In the genomic region with DNA sequence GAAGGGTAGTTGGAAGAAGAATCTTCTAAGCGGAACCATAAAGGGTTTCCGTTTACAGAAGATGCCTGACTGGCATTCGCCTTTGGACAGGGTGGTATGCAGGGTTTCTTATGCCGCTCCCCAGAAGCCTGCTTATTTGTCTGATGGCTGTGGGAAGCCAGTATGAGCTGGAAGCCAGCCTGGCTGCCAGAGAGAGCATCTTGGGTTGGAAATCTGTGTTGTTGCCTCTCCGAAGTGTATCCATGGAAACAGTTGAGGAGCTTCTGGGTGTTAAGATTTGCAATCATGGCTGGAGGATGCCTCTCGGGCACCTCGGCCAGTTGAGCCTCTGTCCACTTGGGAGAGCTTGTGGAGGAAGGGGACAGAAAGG, we compare ENCODE assay signal across 11 mouse cellular contexts.
A peak's percentile ranks its signal among the peaks of the same experiment; 100 is the strongest.
DNase-seq lines count a peak whose midpoint lies in the region; ATAC-seq and TF ChIP-seq lines count a peak whose summit lies in the region.
"Had no signal": no experiment of that assay in that cellular context is flagged by ENCODE, and none has a peak within 500 bp of the region (broad histone marks: within the 10 kb centered on the region; RNA-seq: fewer than 3 reads in every experiment).

No protein-coding gene starts in this region.

- H3K9me3 ChIP-seq in midbrain, embryonic 13.5 days, result no peaks in the 10 kb centered on the region
- H3K9me3 ChIP-seq in midbrain, embryonic 11.5 days (ENCODE audit: control insufficient read depth, low read length), result no peaks in the 10 kb centered on the region
- no peaks in the 10 kb centered on the region for H3K9me3 ChIP-seq in hindbrain, embryonic 16.5 days (ENCODE audit: control insufficient read depth, low read length)
- H3K9me3 ChIP-seq: embryonic facial prominence, embryonic 12.5 days; liver, embryonic 13.5 days; midbrain, embryonic 12.5 days had no signal

- 65% methylated on average over 7 of the region's 7 CpGs for WGBS in midbrain, embryonic 13.5 days
- WGBS in midbrain, embryonic 11.5 days, result 86% methylated on average over 7 of the region's 7 CpGs
- WGBS in hindbrain, embryonic 16.5 days, result 46% methylated on average over 7 of the region's 7 CpGs
- 96% methylated on average over 7 of the region's 7 CpGs for WGBS in thymus, adult 2 months

- no peak overlapping the region for H3K9ac ChIP-seq in midbrain, embryonic 13.5 days (replicated peaks)
- H3K9ac ChIP-seq in midbrain, embryonic 11.5 days (ENCODE audit: low read length), result no peak overlapping the region
- no peak overlapping the region for H3K9ac ChIP-seq in hindbrain, embryonic 16.5 days (ENCODE audit: low read depth, low read length)
- H3K9ac ChIP-seq: embryonic facial prominence, embryonic 12.5 days; liver, embryonic 13.5 days; midbrain, embryonic 12.5 days had no signal

- ATAC-seq in midbrain, embryonic 13.5 days, result no peak
- no peak for ATAC-seq in midbrain, embryonic 11.5 days (ENCODE audit: low FRiP score)
- ATAC-seq in hindbrain, embryonic 16.5 days, result peak; percentile 50; the same call in 1 of the 2 replicates

- TF ChIP-seq CTCF in thymus, adult 2 months (IDR thresholded peaks at IDR 0.05; ENCODE audit: borderline replicate concordance, control insufficient read depth, extremely low read depth, insufficient read depth, low read length, poor library complexity), result no peak

- no peak overlapping the region for H3K4me2 ChIP-seq in midbrain, embryonic 13.5 days (replicated peaks)
- H3K4me2 ChIP-seq in midbrain, embryonic 11.5 days, result no peak overlapping the region
- no peak overlapping the region; the same call in 1 of the 2 replicates for H3K4me2 ChIP-seq in hindbrain, embryonic 16.5 days (ENCODE audit: low read length)
- H3K4me2 ChIP-seq: embryonic facial prominence, embryonic 12.5 days; liver, embryonic 13.5 days; midbrain, embryonic 12.5 days had no signal

- H3K4me1 ChIP-seq in midbrain, embryonic 13.5 days (replicated peaks), result peaks cover 52% of the 10 kb centered on the region
- H3K4me1 ChIP-seq in midbrain, embryonic 11.5 days (ENCODE audit: control insufficient read depth, insufficient read depth, low read length), result peaks cover 17% of the 10 kb centered on the region
- H3K4me1 ChIP-seq in hindbrain, embryonic 16.5 days (ENCODE audit: control insufficient read depth, insufficient read depth, low read depth, low read length), result peaks cover 32% of the 10 kb centered on the region
- no peaks in the 10 kb centered on the region for H3K4me1 ChIP-seq in thymus, adult 2 months (replicated peaks; ENCODE audit: control insufficient read depth, insufficient read depth, low read length)
- H3K4me1 ChIP-seq: liver, embryonic 13.5 days had no signal

- intact Hi-C loops in left cerebral cortex, postnatal 10 days (cut with DNase I), result no loop called here

- DNase-seq in midbrain, embryonic 11.5 days (ENCODE audit: low spot score, missing footprints), result no peak
- DNase-seq in left cerebral cortex, postnatal 10 days (ENCODE audit: extremely low spot score in 1 of 2, low spot score in 2 of 2), result peak; percentile 35 to 60
- peak; percentile 43 for DNase-seq in right cerebral cortex, postnatal 25 days
- no peak for DNase-seq in thymus, adult 2 months
- DNase-seq in embryo, embryonic 11 days, result no peak
- DNase-seq: liver, embryonic 13.5 days had no signal

- no peak for TF ChIP-seq POLR2A in thymus, adult 2 months (IDR thresholded peaks at IDR 0.05; ENCODE audit: control insufficient read depth, extremely low read depth, insufficient read depth, low read length, poor library complexity)

- H3K27ac ChIP-seq in midbrain, embryonic 13.5 days, result peak overlapping the region; percentile 65
- no peak overlapping the region for H3K27ac ChIP-seq in midbrain, embryonic 11.5 days (ENCODE audit: low read depth, low read length)
- 0 out of 2 replicates have a peak overlapping the region, but pooled peaks have one; percentile 12 for H3K27ac ChIP-seq in hindbrain, embryonic 16.5 days (ENCODE audit: low read depth, low read length)
- H3K27ac ChIP-seq in thymus, adult 2 months (ENCODE audit: control insufficient read depth, insufficient read depth, low read length), result no peak overlapping the region
- H3K27ac ChIP-seq: embryonic facial prominence, embryonic 12.5 days; liver, embryonic 13.5 days; midbrain, embryonic 12.5 days had no signal

- no peak overlapping the region for H3K4me3 ChIP-seq in midbrain, embryonic 13.5 days (replicated peaks)
- H3K4me3 ChIP-seq in midbrain, embryonic 11.5 days (ENCODE audit: low read depth, low read length), result no peak overlapping the region
- no peak overlapping the region for H3K4me3 ChIP-seq in hindbrain, embryonic 16.5 days (ENCODE audit: low read length)
- H3K4me3 ChIP-seq in thymus, adult 2 months (ENCODE audit: control insufficient read depth, insufficient read depth, low read length), result no peak overlapping the region
- H3K4me3 ChIP-seq: embryonic facial prominence, embryonic 12.5 days; liver, embryonic 13.5 days; midbrain, embryonic 12.5 days had no signal

- H3K36me3 ChIP-seq in midbrain, embryonic 13.5 days, result peaks cover 16% of the 10 kb centered on the region; the same call in 1 of the 2 replicates
- no peaks in the 10 kb centered on the region for H3K36me3 ChIP-seq in midbrain, embryonic 11.5 days (ENCODE audit: control insufficient read depth, insufficient read depth, low read length)
- H3K36me3 ChIP-seq in hindbrain, embryonic 16.5 days (ENCODE audit: control insufficient read depth, insufficient read depth, low read length), result no peaks in the 10 kb centered on the region
- H3K36me3 ChIP-seq in thymus, adult 2 months (ENCODE audit: control insufficient read depth, insufficient read depth, low read length), result no peaks in the 10 kb centered on the region
- H3K36me3 ChIP-seq: G1E; liver, embryonic 13.5 days; midbrain, embryonic 12.5 days had no signal

- peaks cover 14% of the 10 kb centered on the region; the same call in 1 of the 2 replicates for H3K27me3 ChIP-seq in midbrain, embryonic 13.5 days
- no peaks in the 10 kb centered on the region for H3K27me3 ChIP-seq in midbrain, embryonic 11.5 days (ENCODE audit: control insufficient read depth, insufficient read depth, low read length)
- H3K27me3 ChIP-seq in hindbrain, embryonic 16.5 days (replicated peaks; ENCODE audit: control insufficient read depth, insufficient read depth, low read length), result no peaks in the 10 kb centered on the region
- no peaks in the 10 kb centered on the region for H3K27me3 ChIP-seq in thymus, adult 2 months (ENCODE audit: control insufficient read depth, insufficient read depth, low read length)
- H3K27me3 ChIP-seq: liver, embryonic 13.5 days had no signal

Comparison
In these comparisons a context has a peak if more than half of its experiments do, and no peak if none do; other contexts are left out.
1. H3K27ac ChIP-seq: peak in midbrain, embryonic 13.5 days (single experiment) and hindbrain, embryonic 16.5 days (single experiment); none in midbrain, embryonic 11.5 days (single experiment) and thymus, adult 2 months (single experiment).
2. DNase-seq: peak in left cerebral cortex, postnatal 10 days (2 of 2) and right cerebral cortex, postnatal 25 days (single experiment); none in midbrain, embryonic 11.5 days (single experiment), thymus, adult 2 months (single experiment) and embryo, embryonic 11 days (single experiment).